Mouse (Mus musculus) limb, embryonic 14.5 days (tissue): Measurements from ENCODE around the gene Smg6. TPM values are rescaled to one million over a fixed set of nuclear protein-coding genes. Genes with fewer than 3 reads are reported as not detected.

Experiments
- ATAC-seq: fragments of 200-750 bp; cut with Nextera tagmentation; 2 replicates; pipeline ENCODE4 v1.8.0; 2017; ENCODE audit warnings: low read depth, moderate number of reproducible peaks, moderate TSS enrichment; ENCODE audit not compliant: low FRiP score
- DNase-seq: peaks from one replicate; pipeline ENCODE4 v3.0.0-alpha.2; 2015; ENCODE audit warnings: low spot score
- H3K27ac ChIP-seq: fragments of 300-500 bp; sonication (generic); replicated peaks from 2 replicates; pipeline ENCODE4 v1.5.1; 2014; ENCODE audit warnings: low read depth, mild to moderate bottlenecking, low read length, moderate library complexity, mixed read lengths
- H3K27me3 ChIP-seq: fragments of 300-500 bp; sonication (generic); 2 replicates; pipeline ENCODE4 v1.6.1; 2014; ENCODE audit warnings: low read length, mixed read lengths; ENCODE audit not compliant: control insufficient read depth, insufficient read depth
- H3K36me3 ChIP-seq: fragments of 300-500 bp; sonication (generic); 2 replicates; pipeline ENCODE4 v1.6.1; 2014; ENCODE audit warnings: mild to moderate bottlenecking, low read length, moderate library complexity, mixed read lengths; ENCODE audit not compliant: control insufficient read depth, insufficient read depth
- H3K4me1 ChIP-seq: fragments of 300-500 bp; sonication (generic); 2 replicates; pipeline ENCODE4 v1.6.1; 2014; ENCODE audit warnings: antibody characterized with exemption, low read length, mixed read lengths; ENCODE audit not compliant: control insufficient read depth, insufficient read depth
- H3K4me2 ChIP-seq: fragments of 300-500 bp; sonication (generic); replicated peaks from 2 replicates; pipeline ENCODE4 v1.6.1; 2014; ENCODE audit warnings: low read depth, mild to moderate bottlenecking, low read length, moderate library complexity; ENCODE audit not compliant: severe bottlenecking
- H3K4me3 ChIP-seq: fragments of 300-500 bp; sonication (generic); replicated peaks from 2 replicates; pipeline ENCODE4 v1.5.1; 2014; ENCODE audit warnings: low read length
- H3K9ac ChIP-seq: fragments of 300-500 bp; sonication (generic); 2 replicates; pipeline ENCODE4 v1.6.1; 2014; ENCODE audit warnings: mild to moderate bottlenecking, low read depth, low read length, moderate library complexity; ENCODE audit not compliant: severe bottlenecking
- H3K9me3 ChIP-seq: fragments of 300-500 bp; sonication (generic); 2 replicates; pipeline ENCODE4 v1.6.1; 2016; ENCODE audit warnings: low read length; ENCODE audit not compliant: control insufficient read depth
- POLR2A ChIP-seq: fragments of 200-500 bp; IDR thresholded peaks from 2 replicates; pipeline ENCODE4 v1.8.0; 2012; ENCODE audit warnings: inconsistent platforms, mild to moderate bottlenecking, moderate library complexity, borderline replicate concordance; ENCODE audit not compliant: insufficient read depth, insufficient read length; ENCODE audit errors: extremely low read depth
- WGBS: fragments of 180-500 bp; shearing (Covaris S2); extraction: QIAGEN DNeasy Blood & Tissue Kit; methylation state at CpG from one replicate; pipeline ENCODE4 v1.1.7; 2014; 5-methylcytosine and 5-hydroxymethylcytosine counted together
- polyA plus RNA-seq, 2 experiments: library from polyadenylated mRNA; depleted of rRNA in 1 of 2; stranded (reverse) in 1 of 2; unstranded in 1 of 2; fragments of >200 nt; fragmentation: Nextera tagmentation in 1 of 2; extraction: Ambion mirVana in 1 of 2; gene quantifications; 2 replicates each; pipeline versions ENCODE4 v1.2.1 to v1.2.3; 2012 to 2014

The Smg6 gene
- polyA plus RNA-seq, 2 experiments, result 16.0 to 36.5 TPM

- Histone ChIP-seq H3K9ac (no peak overlapping the region), H3K4me2 (no peak overlapping the region)
Observed at GRCm38 (mm10) chr11:74901555-74901954, 24.1 kb upstream of the Smg6 start.

GRCm38 (mm10) chr11:74902416-74902815 is 23.2 kb upstream of the Smg6 start:
- no peak overlapping the region for H3K4me2 ChIP-seq
- no peak for ATAC-seq
- WGBS, result 88% methylated on average over 5 of the region's 5 CpGs

More at GRCm38 (mm10) chr11:74901555-74901954, 24.1 kb upstream of the Smg6 start:
- WGBS, result 91% methylated on average over 6 of the region's 6 CpGs
- Histone ChIP-seq H3K9me3 (no peaks in the 10 kb centered on the region), H3K4me1 (no peaks in the 10 kb centered on the region), H3K4me3 (no peak overlapping the region), H3K36me3 (peaks cover 69% of the 10 kb centered on the region), H3K27me3 (no peaks in the 10 kb centered on the region), H3K27ac (no peak overlapping the region)
- DNase-seq (no peak), ATAC-seq (no peak)
- TF ChIP-seq POLR2A, result no peak

GRCm38 (mm10) chr11:74907850-74908249 is 17.8 kb upstream of the Smg6 start:
- Histone ChIP-seq H3K4me2 (no peak overlapping the region), H3K4me1 (no peaks in the 10 kb centered on the region), H3K9ac (no peak overlapping the region), H3K4me3 (no peak overlapping the region), H3K27ac (no peak overlapping the region), H3K36me3 (peaks cover 73% of the 10 kb centered on the region), H3K27me3 (no peaks in the 10 kb centered on the region), H3K9me3 (no peaks in the 10 kb centered on the region)
- ATAC-seq (no peak), DNase-seq (no peak)
- TF ChIP-seq POLR2A, result no peak
- 94% methylated on average over 6 of the region's 6 CpGs for WGBS

More at GRCm38 (mm10) chr11:74902416-74902815, 23.2 kb upstream of the Smg6 start:
- H3K27ac ChIP-seq, result no peak overlapping the region
- H3K9ac ChIP-seq, result no peak overlapping the region
- H3K36me3 ChIP-seq, result peaks cover 78% of the 10 kb centered on the region
- no peaks in the 10 kb centered on the region for H3K27me3 ChIP-seq
- no peaks in the 10 kb centered on the region for H3K4me1 ChIP-seq
- DNase-seq, result no peak
- TF ChIP-seq POLR2A, result no peak
- no peaks in the 10 kb centered on the region for H3K9me3 ChIP-seq
- H3K4me3 ChIP-seq, result no peak overlapping the region

- no peak overlapping the region for H3K4me3 ChIP-seq
- no peaks in the 10 kb centered on the region for H3K4me1 ChIP-seq
- ATAC-seq (no peak), DNase-seq (no peak)
- H3K27me3 ChIP-seq, result no peaks in the 10 kb centered on the region
- H3K9me3 ChIP-seq, result no peaks in the 10 kb centered on the region
- H3K36me3 ChIP-seq, result peaks cover 63% of the 10 kb centered on the region
- no peak overlapping the region for H3K4me2 ChIP-seq
- WGBS, result 85% methylated on average over 12 of the region's 12 CpGs
- no peak for TF ChIP-seq POLR2A
- no peak overlapping the region for H3K9ac ChIP-seq
- no peak overlapping the region for H3K27ac ChIP-seq
Observed at GRCm38 (mm10) chr11:74908618-74909399, 16.8 kb upstream of the Smg6 start.

GRCm38 (mm10) chr11:74909978-74910377 is 15.6 kb upstream of the Smg6 start:
- Histone ChIP-seq H3K9ac (no peak overlapping the region), H3K36me3 (peaks cover 51% of the 10 kb centered on the region), H3K4me1 (no peaks in the 10 kb centered on the region), H3K9me3 (no peaks in the 10 kb centered on the region), H3K27me3 (no peaks in the 10 kb centered on the region), H3K4me3 (no peak overlapping the region), H3K4me2 (no peak overlapping the region), H3K27ac (no peak overlapping the region)
- ATAC-seq (no peak), DNase-seq (no peak)
- TF ChIP-seq POLR2A, result no peak
- 94% methylated on average over 4 of the region's 4 CpGs for WGBS
